Mouse (Mus musculus): ENCODE measurements around the gene Cib2. TPM values are rescaled to one million over a fixed set of nuclear protein-coding genes. Genes with fewer than 3 reads are reported as not detected.

The Cib2 gene
- total and polyA plus RNA-seq, 3 experiments: 7.3 to 9.0 TPM; not detected in 1

- H3K4me1 ChIP-seq (ENCODE audit: control insufficient read depth in 1 of 2, insufficient read depth in 2 of 2, low read length in 2 of 2): peaks cover 6% of the 10 kb centered on the region in 2 experiments; a peak in 2 of 4 replicates
- no peaks in the 10 kb centered on the region for H3K79me2 ChIP-seq (ENCODE audit: control insufficient read depth, insufficient read depth, low read length, poor library complexity)
- TF ChIP-seq MAX (IDR thresholded peaks at IDR 0.05; ENCODE audit: low read length) (no peak), TBP (IDR thresholded peaks at IDR 0.05; ENCODE audit: low read depth, low read length) (no peak), SMC3 (IDR thresholded peaks at IDR 0.05; ENCODE audit: low read depth, low read length) (no peak), ETS1 (IDR thresholded peaks at IDR 0.05; ENCODE audit: low read depth, low read length) (no peak)
- no peaks in the 10 kb centered on the region for H3K9me3 ChIP-seq (replicated peaks; ENCODE audit: insufficient read depth, low read length)
- H3K27me3 ChIP-seq (ENCODE audit: control insufficient read depth in 1 of 2, insufficient read depth in 2 of 2, low read length in 2 of 2): no peaks in the 10 kb centered on the region
- no peak overlapping the region for H3K4me3 ChIP-seq (ENCODE audit: control insufficient read depth in 1 of 2, insufficient read depth in 1 of 2, low read depth in 2 of 2, low read length in 2 of 2)
- no peak overlapping the region for H3K27ac ChIP-seq (ENCODE audit: control insufficient read depth, low read depth, low read length)
- no peak overlapping the region for H3K9ac ChIP-seq (ENCODE audit: control insufficient read depth, low read depth, low read length, poor library complexity, severe bottlenecking)
- H3K36me3 ChIP-seq (ENCODE audit: control insufficient read depth in 1 of 2, insufficient read depth in 2 of 2, low read length in 2 of 2): peaks cover 0 to 3% of the 10 kb centered on the region in 2 experiments; a peak in 1 of 4 replicates
- no peak for DNase-seq (ENCODE audit: low read depth, low spot score)
Observed at GRCm38 (mm10) chr9:54571130-54571839, 11.3 kb upstream of the Cib2 start.

- Histone ChIP-seq H3K4me3 (ENCODE audit: control insufficient read depth in 1 of 2, insufficient read depth in 1 of 2, low read depth in 2 of 2, low read length in 2 of 2) (no peak overlapping the region), H3K36me3 (ENCODE audit: control insufficient read depth in 1 of 2, insufficient read depth in 2 of 2, low read length in 2 of 2) (peaks cover 0 to 3% of the 10 kb centered on the region in 2 experiments; a peak in 1 of 4 replicates), H3K79me2 (ENCODE audit: control insufficient read depth, insufficient read depth, low read length, poor library complexity) (no peaks in the 10 kb centered on the region), H3K9me3 (replicated peaks; ENCODE audit: insufficient read depth, low read length) (no peaks in the 10 kb centered on the region), H3K9ac (ENCODE audit: control insufficient read depth, low read depth, low read length, poor library complexity, severe bottlenecking) (no peak overlapping the region), H3K27ac (ENCODE audit: control insufficient read depth, low read depth, low read length) (no peak overlapping the region), H3K4me1 (ENCODE audit: control insufficient read depth in 1 of 2, insufficient read depth in 2 of 2, low read length in 2 of 2) (peaks cover 8 to 9% of the 10 kb centered on the region in 2 experiments; a peak in 3 of 4 replicates), H3K27me3 (ENCODE audit: control insufficient read depth in 1 of 2, insufficient read depth in 2 of 2, low read length in 2 of 2) (no peaks in the 10 kb centered on the region)
- no peak for DNase-seq (ENCODE audit: low read depth, low spot score)
- TF ChIP-seq HCFC1 (IDR thresholded peaks at IDR 0.05; ENCODE audit: low read depth, low read length): peak; percentile 78
- no peak for TF ChIP-seq TAL1 (IDR thresholded peaks at IDR 0.05; ENCODE audit: low read length)
- TF ChIP-seq CHD1 (IDR thresholded peaks at IDR 0.05; ENCODE audit: low read depth, low read length): no peak
- no peak for TF ChIP-seq MAZ (IDR thresholded peaks at IDR 0.05; ENCODE audit: low read depth, low read length)
- no peak for TF ChIP-seq USF2 (IDR thresholded peaks at IDR 0.05; ENCODE audit: borderline replicate concordance in 1 of 2, insufficient read depth in 1 of 2, low read depth in 1 of 2, low read length in 2 of 2)
Observed at GRCm38 (mm10) chr9:54568732-54569131, 8.7 kb upstream of the Cib2 start.

- peaks cover 8 to 9% of the 10 kb centered on the region in 2 experiments; a peak in 3 of 4 replicates for H3K4me1 ChIP-seq (ENCODE audit: control insufficient read depth in 1 of 2, insufficient read depth in 2 of 2, low read length in 2 of 2)
- no peak for DNase-seq (ENCODE audit: low read depth, low spot score)
- H3K36me3 ChIP-seq (ENCODE audit: control insufficient read depth in 1 of 2, insufficient read depth in 2 of 2, low read length in 2 of 2): peaks cover 0 to 3% of the 10 kb centered on the region in 2 experiments; a peak in 1 of 4 replicates
- TF ChIP-seq TAL1 (IDR thresholded peaks at IDR 0.05; ENCODE audit: low read length) (no peak), MYB (IDR thresholded peaks at IDR 0.05; ENCODE audit: low read depth, low read length) (no peak), GATA1 (IDR thresholded peaks at IDR 0.05; ENCODE audit: low read depth, low read length) (no peak), ZKSCAN1 (IDR thresholded peaks at IDR 0.05; ENCODE audit: low read depth, low read length) (no peak), ZNF384 (IDR thresholded peaks at IDR 0.05; ENCODE audit: low read depth, low read length) (no peak), BHLHE40 (IDR thresholded peaks at IDR 0.05; ENCODE audit: borderline replicate concordance, low read depth, low read length) (no peak), HCFC1 (IDR thresholded peaks at IDR 0.05; ENCODE audit: low read depth, low read length) (no peak), GABPA (IDR thresholded peaks at IDR 0.05; ENCODE audit: low read depth, low read length) (no peak), TBP (IDR thresholded peaks at IDR 0.05; ENCODE audit: low read depth, low read length) (no peak), SMC3 (IDR thresholded peaks at IDR 0.05; ENCODE audit: low read depth, low read length) (no peak), RCOR1 (IDR thresholded peaks at IDR 0.05; ENCODE audit: low read depth, low read length) (no peak), EP300 (IDR thresholded peaks at IDR 0.05; ENCODE audit: low read depth in 1 of 2, low read length in 2 of 2) (no peak), CHD1 (IDR thresholded peaks at IDR 0.05; ENCODE audit: low read depth, low read length) (no peak), MAX (IDR thresholded peaks at IDR 0.05; ENCODE audit: low read length) (no peak)
- no peak overlapping the region for H3K4me3 ChIP-seq (ENCODE audit: control insufficient read depth in 1 of 2, insufficient read depth in 1 of 2, low read depth in 2 of 2, low read length in 2 of 2)
- H3K79me2 ChIP-seq (ENCODE audit: control insufficient read depth, insufficient read depth, low read length, poor library complexity): no peaks in the 10 kb centered on the region
- no peaks in the 10 kb centered on the region for H3K9me3 ChIP-seq (replicated peaks; ENCODE audit: insufficient read depth, low read length)
- H3K27me3 ChIP-seq (ENCODE audit: control insufficient read depth in 1 of 2, insufficient read depth in 2 of 2, low read length in 2 of 2): no peaks in the 10 kb centered on the region
- H3K27ac ChIP-seq (ENCODE audit: control insufficient read depth, low read depth, low read length): no peak overlapping the region
- H3K9ac ChIP-seq (ENCODE audit: control insufficient read depth, low read depth, low read length, poor library complexity, severe bottlenecking): no peak overlapping the region
Observed at GRCm38 (mm10) chr9:54566958-54567357, 6.9 kb upstream of the Cib2 start.

All from MEL (cell line).